Mouse (Mus musculus) gastrocnemius, adult 2 months (tissue): Measurements from ENCODE around the gene Ppfia2. TPM values are rescaled to one million over a fixed set of nuclear protein-coding genes. Genes with fewer than 3 reads are reported as not detected.

Experiments
- DNase-seq: peaks from one replicate; pipeline ENCODE4 v3.0.0; 2022
- H3K27ac ChIP-seq: fragments of 200-600 bp; 2 replicates; pipeline ENCODE4 v1.8.1; 2022; ENCODE audit warnings: mild to moderate bottlenecking
- H3K4me3 ChIP-seq: fragments of 200-600 bp; 2 replicates; pipeline ENCODE4 v1.8.1; 2022; ENCODE audit warnings: mild to moderate bottlenecking, moderate library complexity
- CTCF ChIP-seq: fragments of 200-600 bp; IDR thresholded peaks from 2 replicates; pipeline ENCODE4 v1.8.1; 2022; ENCODE audit warnings: antibody characterized with exemption, mild to moderate bottlenecking, moderate library complexity
- intact Hi-C: fragments of 180-260 bp; cut with DNase I; formaldehyde crosslinking; loops from one replicate; pipeline ENCODE4 v1.15.1; 2025
- total RNA-seq, 2 experiments: library from RNA; stranded (reverse); gene quantifications; 2 replicates each; pipeline ENCODE4 v1.2.3; 2021

Gene Ppfia2
- total RNA-seq, 2 experiments from 2014 or later: 0.10 to 0.25 TPM

DNA sequence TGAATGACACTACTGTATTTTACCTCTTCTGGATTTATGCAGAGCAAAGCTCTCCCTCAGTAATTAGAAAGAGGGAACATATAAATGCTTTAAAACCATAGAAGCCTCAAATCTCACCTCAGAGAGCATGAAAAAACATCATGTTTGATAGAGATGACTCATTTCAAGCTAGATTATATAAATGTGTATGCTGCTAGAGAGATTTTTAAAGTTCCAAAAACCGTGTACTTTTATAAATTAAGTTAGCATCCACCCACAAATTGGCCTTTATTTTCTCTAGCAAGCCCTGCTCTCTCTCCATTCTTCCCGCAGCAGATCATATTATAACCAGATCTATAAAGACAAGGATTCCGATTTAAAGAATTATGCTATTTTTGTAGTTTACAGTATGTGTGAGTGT, 488.9 kb downstream of the Ppfia2 start:
- DNase-seq: no peak
- no peak for TF ChIP-seq CTCF
- H3K4me3 ChIP-seq: no peak overlapping the region
- intact Hi-C loops: no loop called here
- no peak overlapping the region for H3K27ac ChIP-seq

DNA sequence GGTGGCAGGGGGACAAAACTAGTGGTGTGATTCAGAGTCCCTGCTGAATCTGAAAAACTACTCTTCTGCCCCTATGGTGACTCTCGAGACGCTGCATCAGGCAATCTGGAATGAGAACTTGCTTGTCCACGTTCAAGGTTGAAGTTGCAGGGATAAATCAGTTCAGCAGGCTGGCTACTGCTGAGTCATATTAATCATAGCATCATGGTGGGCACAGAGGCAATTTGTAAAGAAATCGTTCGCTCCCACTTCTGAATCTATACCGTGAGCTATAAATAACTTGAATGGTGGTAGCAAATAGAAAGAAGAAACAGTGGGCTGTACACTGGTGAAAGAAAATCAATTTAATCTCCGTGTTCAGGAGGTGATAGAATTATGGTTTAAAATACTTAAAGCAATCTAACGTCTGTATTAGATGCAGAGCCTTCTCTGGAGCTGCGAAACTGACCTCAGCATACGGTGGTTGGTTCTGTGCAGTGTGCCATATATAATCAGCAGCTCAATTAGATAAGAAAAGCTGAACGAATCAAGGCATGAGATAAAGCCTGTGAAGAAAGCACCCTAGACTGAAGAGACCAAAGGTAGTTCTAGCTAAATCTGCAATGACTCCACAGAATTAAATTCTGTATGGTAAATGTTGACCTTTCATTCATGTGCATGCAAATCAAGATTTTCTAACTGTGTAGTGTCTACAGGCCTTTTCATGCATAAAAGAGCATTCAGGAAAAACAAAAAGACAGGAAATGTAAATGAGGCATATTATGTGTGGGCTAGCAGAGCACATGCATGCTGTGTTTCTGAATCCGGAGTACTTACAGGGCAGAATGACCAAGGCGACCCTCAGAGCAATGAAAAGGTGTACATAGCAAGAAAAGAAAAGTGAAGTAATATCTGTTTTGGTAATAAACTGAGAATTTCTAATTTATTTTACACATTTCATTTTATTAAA, 505.3 kb downstream of the Ppfia2 start:
- no peak overlapping the region for H3K27ac ChIP-seq
- intact Hi-C loops: no loop called here
- no peak for DNase-seq
- TF ChIP-seq CTCF: no peak
- no peak overlapping the region for H3K4me3 ChIP-seq
